Mouse (Mus musculus): ENCODE results near the gene Qtrt1.

DNA sequence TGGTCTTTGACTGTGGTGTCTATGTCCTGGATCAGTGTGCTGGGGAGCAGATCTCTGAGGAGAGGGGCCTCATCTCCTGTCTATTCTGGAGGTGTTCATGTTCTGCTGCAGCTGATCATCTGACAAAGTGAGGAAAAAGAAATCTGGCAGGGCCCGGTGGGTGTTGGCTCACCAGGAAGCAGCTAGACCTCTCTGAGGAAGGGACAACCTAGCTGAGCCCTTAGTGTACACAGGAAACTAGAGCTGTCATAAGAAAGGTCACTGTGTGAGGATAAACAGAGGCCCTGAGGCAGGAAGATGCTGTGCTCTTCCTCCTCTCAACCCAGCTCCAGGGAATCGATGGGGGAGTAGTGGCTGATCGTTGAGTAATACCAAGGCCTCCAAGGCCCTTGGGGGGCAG lies 38.6 kb downstream of the Qtrt1 start:
- TF ChIP-seq EP300 (IDR thresholded peaks at IDR 0.05) (peak; percentile 73), CTCF (IDR thresholded peaks at IDR 0.05) (no peak)
